In the genomic region with DNA sequence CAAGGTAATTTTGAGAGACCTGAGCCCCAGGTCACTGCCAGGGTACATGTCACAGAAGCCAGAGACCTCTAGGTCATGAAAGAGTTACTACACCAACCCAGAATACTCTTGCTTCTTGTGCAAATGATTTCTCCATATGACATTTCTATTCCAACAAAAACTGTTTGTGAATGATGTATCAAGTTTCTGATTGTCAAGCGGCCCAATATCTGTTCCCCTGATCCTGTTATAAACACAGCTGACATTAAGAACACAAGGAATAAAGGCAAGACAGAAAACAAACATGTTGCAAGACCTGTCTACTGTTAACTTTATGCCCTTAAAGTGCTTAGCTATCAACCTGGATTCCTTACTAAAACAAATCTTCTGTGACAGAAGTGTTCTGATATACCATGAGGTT, we compare ENCODE assay signal across 35 mouse cellular contexts.
"Had no signal": no experiment of that assay in that cellular context is flagged by ENCODE, and none has a peak within 500 bp of the region (broad histone marks: within the 10 kb centered on the region; RNA-seq: fewer than 3 reads in every experiment).

No protein-coding gene starts in this region.

- DNase-seq: heart, postnatal 10 days; heart, postnatal 14 days; heart, postnatal 36 days; heart, postnatal 4 days; kidney, adult 11 months; kidney, adult 18-20 months; kidney, adult 2 months; kidney, adult 8-10 months; kidney, adult 9 months; kidney, postnatal 10 days; kidney, postnatal 14 days; kidney, postnatal 25 days; kidney, postnatal 36 days; kidney, postnatal 4 days; layer of hippocampus, adult 9-11 months; layer of hippocampus, postnatal 36 days had no signal

- ATAC-seq: hindbrain, embryonic 16.5 days; hindbrain, postnatal 0 days; inflammation-experienced regulatory T-cells, adult 6 months; intestine, embryonic 15.5 days; intestine, embryonic 16.5 days; intestine, postnatal 0 days had no signal

- H3K4me1 ChIP-seq: heart, embryonic 12.5 days; heart, embryonic 13.5 days; heart, embryonic 15.5 days; hindbrain, embryonic 10.5 days; hindbrain, embryonic 12.5 days; hindbrain, embryonic 13.5 days; hindbrain, embryonic 15.5 days; kidney, embryonic 15.5 days had no signal

- H3K4me2 ChIP-seq: heart, embryonic 11.5 days; heart, embryonic 12.5 days; heart, embryonic 13.5 days; heart, embryonic 15.5 days; hindbrain, embryonic 12.5 days; hindbrain, embryonic 13.5 days; hindbrain, embryonic 14.5 days; hindbrain, embryonic 15.5 days; intestine, embryonic 15.5 days; kidney, embryonic 15.5 days had no signal

- H3K9ac ChIP-seq: heart, embryonic 12.5 days; heart, embryonic 13.5 days; heart, embryonic 15.5 days; hindbrain, embryonic 12.5 days; hindbrain, embryonic 13.5 days; hindbrain, embryonic 14.5 days; hindbrain, embryonic 15.5 days; intestine, embryonic 15.5 days; kidney, embryonic 15.5 days had no signal

- H3K27ac ChIP-seq: heart, embryonic 13.5 days; heart, embryonic 15.5 days; hindbrain, embryonic 10.5 days; hindbrain, embryonic 12.5 days; hindbrain, embryonic 13.5 days; hindbrain, embryonic 14.5 days; hindbrain, embryonic 15.5 days; hindbrain, postnatal 0 days; intestine, embryonic 15.5 days; kidney, embryonic 15.5 days; kidney, postnatal 0 days; layer of hippocampus, adult 2 months; left cerebral cortex, adult 2 months had no signal

- H3K36me3 ChIP-seq: heart, embryonic 12.5 days; heart, embryonic 13.5 days; heart, embryonic 15.5 days; hindbrain, embryonic 10.5 days; hindbrain, embryonic 12.5 days; hindbrain, embryonic 13.5 days; hindbrain, embryonic 15.5 days; intestine, embryonic 15.5 days; kidney, embryonic 15.5 days had no signal

- H3K9me3 ChIP-seq: heart, embryonic 12.5 days; heart, embryonic 13.5 days; heart, embryonic 15.5 days; hindbrain, embryonic 10.5 days; hindbrain, embryonic 12.5 days; hindbrain, embryonic 13.5 days; hindbrain, embryonic 15.5 days; intestine, embryonic 15.5 days; kidney, embryonic 15.5 days had no signal

- H3K27me3 ChIP-seq: heart, embryonic 12.5 days; heart, embryonic 13.5 days; heart, embryonic 15.5 days; hindbrain, embryonic 12.5 days; hindbrain, embryonic 13.5 days; hindbrain, embryonic 15.5 days; intestine, embryonic 15.5 days; kidney, embryonic 15.5 days had no signal

- H3K4me3 ChIP-seq: heart, embryonic 12.5 days; heart, embryonic 13.5 days; heart, embryonic 15.5 days; hindbrain, embryonic 10.5 days; hindbrain, embryonic 12.5 days; hindbrain, embryonic 13.5 days; hindbrain, embryonic 15.5 days; intestine, embryonic 15.5 days; kidney, embryonic 15.5 days; layer of hippocampus, adult 2 months; left cerebral cortex, adult 2 months had no signal
